Mouse (Mus musculus) G1E (cell line): ENCODE data around the gene Hmg20b.
A peak's percentile ranks its signal among the peaks of the same experiment; 100 is the strongest.

Experiments used
- CTCF ChIP-seq: IDR thresholded peaks from 2 replicates; pipeline ENCODE4 v1.5.1; 2012; ENCODE audit warnings: low read depth, low read length, inconsistent platforms, mixed read lengths
- GATA1 ChIP-seq: IDR thresholded peaks from 2 replicates; pipeline ENCODE4 v1.6.1; 2012; ENCODE audit warnings: borderline replicate concordance, low read length, inconsistent platforms, mixed read lengths
- GATA2 ChIP-seq: IDR thresholded peaks from 2 replicates; pipeline ENCODE4 v1.6.1; 2012; ENCODE audit warnings: low read depth, low read length, inconsistent platforms, borderline replicate concordance
- POLR2AphosphoS5 ChIP-seq: IDR thresholded peaks from 2 replicates; pipeline ENCODE4 v1.6.1; 2012; ENCODE audit warnings: low read depth, low read length, inconsistent platforms; ENCODE audit not compliant: insufficient replicate concordance
- TAL1 ChIP-seq: conservative IDR thresholded peaks from 2 replicates; pipeline ENCODE4 v1.6.1; 2012; ENCODE audit warnings: low read depth, low read length, inconsistent platforms, mixed read lengths

DNA sequence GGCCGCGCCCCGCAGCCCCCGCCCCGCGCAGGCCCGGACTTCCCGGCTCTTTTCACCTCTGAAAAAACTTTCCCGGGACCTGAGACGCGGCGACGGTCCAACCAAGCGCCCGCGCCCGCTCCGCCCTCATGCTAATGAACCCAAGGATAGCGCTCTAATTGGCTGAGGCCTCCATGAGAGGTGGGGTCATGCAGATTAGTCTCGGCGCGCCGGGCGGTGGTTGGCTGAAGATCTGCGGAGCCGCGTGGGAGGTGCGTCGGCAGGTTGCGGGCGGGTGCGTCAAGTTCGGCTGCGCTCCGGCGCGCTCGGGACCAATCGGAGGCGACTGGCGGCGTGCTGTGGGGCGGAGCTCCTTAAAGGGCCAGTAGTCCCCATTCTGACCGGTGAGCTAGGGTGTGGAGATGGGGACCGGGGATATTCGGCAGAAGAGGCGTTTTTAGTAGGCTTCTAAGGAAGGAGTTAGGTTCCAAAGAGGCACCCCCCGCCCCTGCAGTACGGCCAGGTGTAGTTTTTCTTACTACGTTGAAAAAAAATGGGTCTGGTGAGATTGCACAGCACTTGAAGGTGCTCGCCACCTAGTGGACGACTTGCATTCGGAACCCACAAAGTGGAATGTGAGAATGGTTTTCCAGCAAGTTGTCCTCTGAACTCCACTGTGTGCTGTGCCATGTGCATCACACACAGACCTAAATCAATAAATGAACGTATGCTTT, at the start of gene Hmg20b:
- TF ChIP-seq CTCF (peak; percentile 79), GATA1 (no peak), TAL1 (no peak), POLR2AphosphoS5 (no peak), GATA2 (no peak)
